Mouse (Mus musculus): ENCODE results near the gene Arap2.

- TF ChIP-seq CTCF (IDR thresholded peaks at IDR 0.05; ENCODE audit: low read depth, low read length) (no peak), POLR2A (IDR thresholded peaks at IDR 0.05; ENCODE audit: borderline replicate concordance, low read depth, low read length) (no peak)
Measured at GRCm38 (mm10) chr5:62723261-62724105, 42.5 kb downstream of the Arap2 start.
